7 mouse cellular contexts compared by ENCODE assay signal in the genomic region with DNA sequence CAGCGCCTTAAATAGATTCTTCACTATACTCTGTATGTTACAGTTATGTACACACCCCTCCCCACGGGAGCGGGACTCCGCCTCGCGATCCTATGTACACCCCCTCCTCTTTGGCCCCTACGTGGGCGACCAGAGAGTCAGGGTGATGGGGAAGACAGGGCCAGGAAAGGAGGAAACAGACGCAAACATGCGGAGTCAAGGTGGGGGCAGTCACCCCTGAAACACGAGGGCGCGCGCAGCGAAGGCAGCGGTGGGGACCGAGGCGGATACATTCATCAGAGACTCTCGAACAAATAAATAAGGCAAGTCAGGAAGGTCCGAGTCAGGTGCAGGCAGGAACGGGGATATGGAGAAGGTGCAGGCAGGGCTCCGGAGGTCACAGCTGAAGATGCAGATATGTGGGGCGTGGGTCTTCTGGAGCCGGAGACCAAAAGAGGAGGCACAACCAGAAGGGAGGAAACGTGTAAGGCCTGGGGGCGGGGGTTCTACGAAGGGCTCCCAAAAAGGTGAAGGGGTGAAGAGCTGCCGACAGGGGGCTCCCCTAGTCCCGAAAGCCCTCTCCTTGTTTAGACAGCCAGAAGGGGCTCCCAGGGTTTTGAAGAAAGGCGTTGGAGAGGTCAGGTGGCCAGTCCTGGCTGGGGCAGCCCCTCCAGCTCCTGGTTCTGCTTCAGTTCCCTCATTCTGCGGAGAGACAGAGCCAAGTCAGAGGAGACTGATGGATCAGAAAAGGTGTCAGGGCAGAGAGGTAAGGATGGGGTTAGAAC. TPM values are rescaled to one million over a fixed set of nuclear protein-coding genes. Genes with fewer than 3 reads are reported as not detected.
DNase-seq lines count a peak whose midpoint lies in the region; ATAC-seq lines count a peak whose summit lies in the region.

No protein-coding gene starts in this region.

- no peaks in the 10 kb centered on the region for H3K27me3 ChIP-seq in hindbrain, embryonic 14.5 days (ENCODE audit: control insufficient read depth, insufficient read depth, low read length)

- peak overlapping the region; percentile 98 for H3K27ac ChIP-seq in hindbrain, embryonic 14.5 days

- H3K36me3 ChIP-seq in hindbrain, embryonic 14.5 days (replicated peaks; ENCODE audit: control insufficient read depth, insufficient read depth) = peaks cover 43% of the 10 kb centered on the region

- peak overlapping the region; percentile 71 for H3K4me3 ChIP-seq in hindbrain, embryonic 14.5 days (replicated peaks; ENCODE audit: low read length)

- H3K4me1 ChIP-seq in hindbrain, embryonic 14.5 days (replicated peaks; ENCODE audit: control insufficient read depth, insufficient read depth, low read length) = peaks cover 22% of the 10 kb centered on the region

- no peaks in the 10 kb centered on the region for H3K9me3 ChIP-seq in hindbrain, embryonic 14.5 days (ENCODE audit: control insufficient read depth, low read length)

- ATAC-seq in hindbrain, embryonic 14.5 days (ENCODE audit: low FRiP score) = peak; percentile 22; the same call in 1 of the 2 replicates
- ATAC-seq in megakaryocyte, adult 5-6 weeks (ENCODE audit: poor library complexity, severe bottlenecking) = peak; percentile 26

- intact Hi-C loops in left cerebral cortex, postnatal 10 days (cut with DNase I) = no loop called here

- H3K4me2 ChIP-seq in hindbrain, embryonic 14.5 days (replicated peaks) = peak overlapping the region; percentile 81

- peak; percentile 86 for DNase-seq in T-cell, adult 2 months (ENCODE audit: low spot score)
- peak; percentile 83 to 87 for DNase-seq in cerebellum, postnatal 14 days
- peak; percentile 59 to 62 for DNase-seq in frontal cortex, postnatal 36 days (ENCODE audit: low spot score in 2 of 2)
- DNase-seq in hindbrain, embryonic 14.5 days (ENCODE audit: low spot score) = peak; percentile 67
- DNase-seq in left cerebral cortex, postnatal 10 days (ENCODE audit: extremely low spot score in 1 of 2, low spot score in 2 of 2) = peak; percentile 63 to 87
- peak; percentile 72 for DNase-seq in right cerebral cortex, postnatal 14 days

- H3K9ac ChIP-seq in hindbrain, embryonic 14.5 days = peak overlapping the region; percentile 85

- under 1% methylated on average over 31 of the region's 31 CpGs for WGBS in hindbrain, embryonic 14.5 days

RNA-seq across cellular contexts. Expression of a gene that starts 0.5 kb away (rescaled TPM):
- polyA plus RNA-seq in hindbrain, embryonic 14.5 days (2014; fragmentation: Nextera tagmentation; extraction: Ambion mirVana) = 94.8 and 115 TPM in 2 replicates
- total RNA-seq in left cerebral cortex, postnatal 10 days (2021) = 10 to 100 TPM; 50.1 to 52.9 TPM
- total RNA-seq in megakaryocyte, adult 5-6 weeks (2015) = 78.5 and 83.3 TPM in 2 replicates
- 67.0 and 83.5 TPM in 2 replicates for total RNA-seq in megakaryocyte, adult 5-6 weeks (2017)

RNA-seq across cellular contexts. Expression of a gene that starts 12.8 kb away (rescaled TPM):
- polyA plus RNA-seq in hindbrain, embryonic 14.5 days (2014; fragmentation: Nextera tagmentation; extraction: Ambion mirVana) = 6.4 and 7.8 TPM in 2 replicates
- 10 to 100 TPM in 1 of 2 experiments, 1 to 10 TPM in 1; 9.2 to 10.9 TPM for total RNA-seq in left cerebral cortex, postnatal 10 days (2021)
- total RNA-seq in megakaryocyte, adult 5-6 weeks (2015) = 6.3 and 7.8 TPM in 2 replicates
- total RNA-seq in megakaryocyte, adult 5-6 weeks (2017) = 5.9 and 8.2 TPM in 2 replicates

RNA-seq across cellular contexts. Expression of a gene that starts 15.3 kb away (rescaled TPM):
- polyA plus RNA-seq in hindbrain, embryonic 14.5 days (2014; fragmentation: Nextera tagmentation; extraction: Ambion mirVana) = 662 and 703 TPM in 2 replicates
- 100 to 1,000 TPM; 286 to 295 TPM for total RNA-seq in left cerebral cortex, postnatal 10 days (2021)
- total RNA-seq in megakaryocyte, adult 5-6 weeks (2015) = 1,800 and 1,907 TPM in 2 replicates
- total RNA-seq in megakaryocyte, adult 5-6 weeks (2017) = 869 and 896 TPM in 2 replicates

RNA-seq across cellular contexts. Expression of a gene that starts 18.1 kb away (rescaled TPM):
- polyA plus RNA-seq in hindbrain, embryonic 14.5 days (2014; fragmentation: Nextera tagmentation; extraction: Ambion mirVana) = 24.2 and 26.1 TPM in 2 replicates
- total RNA-seq in left cerebral cortex, postnatal 10 days (2021) = 100 to 1,000 TPM; 151 to 152 TPM
- 24.5 and 27.0 TPM in 2 replicates for total RNA-seq in megakaryocyte, adult 5-6 weeks (2015)
- total RNA-seq in megakaryocyte, adult 5-6 weeks (2017) = 6.4 and 12.5 TPM in 2 replicates

RNA-seq across cellular contexts. Expression of a gene that starts 22.5 kb away (rescaled TPM):
- 158 TPM in 2 replicates for polyA plus RNA-seq in hindbrain, embryonic 14.5 days (2014; fragmentation: Nextera tagmentation; extraction: Ambion mirVana)
- 100 to 1,000 TPM; 112 to 121 TPM for total RNA-seq in left cerebral cortex, postnatal 10 days (2021)
- total RNA-seq in megakaryocyte, adult 5-6 weeks (2015) = 78.9 and 93.0 TPM in 2 replicates
- total RNA-seq in megakaryocyte, adult 5-6 weeks (2017) = 63.4 and 66.1 TPM in 2 replicates

Comparison
In these comparisons a context has a peak if more than half of its experiments do, and no peak if none do; other contexts are left out.
1. Peak in every context shown above with its lines: DNase-seq, ATAC-seq, H3K4me3 ChIP-seq and H3K27ac ChIP-seq.